Comparison of ENCODE assay signal across 13 mouse cellular contexts in genomic region chr1:190761786-190762185, GRCm38 (mm10).
DNase-seq lines count a peak whose midpoint lies in the region; ATAC-seq and TF ChIP-seq lines count a peak whose summit lies in the region.
"Had no signal": no experiment of that assay in that cellular context is flagged by ENCODE, and none has a peak within 500 bp of the region (broad histone marks: within the 10 kb centered on the region; RNA-seq: fewer than 3 reads in every experiment).

No protein-coding gene starts in this region.

- no peak overlapping the region for H3K27ac ChIP-seq in forebrain, postnatal 0 days (ENCODE audit: low read depth, low read length)
- H3K27ac ChIP-seq in forebrain, embryonic 15.5 days (replicated peaks), result no peak overlapping the region
- H3K27ac ChIP-seq: limb, embryonic 12.5 days; midbrain, embryonic 12.5 days had no signal

- 38% methylated on average over 5 of the region's 5 CpGs for WGBS in forebrain, postnatal 0 days
- WGBS in forebrain, embryonic 15.5 days, result 28% methylated on average over 4 of the region's 5 CpGs

- DNase-seq in forebrain, postnatal 0 days, result peak; percentile 32
- peak; percentile 22 for DNase-seq in left cerebral cortex, postnatal 4 days
- no peak for DNase-seq in left cerebral cortex, adult 18-20 months (ENCODE audit: low spot score in 2 of 2)
- DNase-seq in Muller cell, postnatal 12 days (ENCODE audit: inconsistent ontology term), result peak; percentile 9
- DNase-seq in heart, postnatal 10 days, result peak; percentile 10 to 12
- DNase-seq in urinary bladder, postnatal 36 days (ENCODE audit: low spot score in 2 of 2), result no peak
- no peak for DNase-seq in urinary bladder, adult 2 months (ENCODE audit: low spot score)
- DNase-seq: kidney, adult 2 months; right cerebral cortex, postnatal 25 days; thymus, adult 2 months had no signal

- ATAC-seq in forebrain, postnatal 0 days, result peak; percentile 47; the same call in 1 of the 2 replicates
- ATAC-seq in forebrain, embryonic 15.5 days (replicated peaks), result no peak

- no peaks in the 10 kb centered on the region for H3K27me3 ChIP-seq in forebrain, postnatal 0 days (ENCODE audit: insufficient read depth, low read length)
- no peaks in the 10 kb centered on the region for H3K27me3 ChIP-seq in forebrain, embryonic 15.5 days
- H3K27me3 ChIP-seq: limb, embryonic 12.5 days had no signal

- no peak overlapping the region for H3K4me3 ChIP-seq in forebrain, postnatal 0 days (ENCODE audit: low read depth, low read length)
- H3K4me3 ChIP-seq in forebrain, embryonic 15.5 days, result no peak overlapping the region
- H3K4me3 ChIP-seq: limb, embryonic 12.5 days; midbrain, embryonic 12.5 days had no signal

- H3K9ac ChIP-seq in forebrain, postnatal 0 days, result no peak overlapping the region
- no peak overlapping the region for H3K9ac ChIP-seq in forebrain, embryonic 15.5 days (replicated peaks)
- H3K9ac ChIP-seq: limb, embryonic 12.5 days; midbrain, embryonic 12.5 days had no signal

- no peaks in the 10 kb centered on the region for H3K4me1 ChIP-seq in forebrain, postnatal 0 days (ENCODE audit: insufficient read depth)
- peaks cover 11% of the 10 kb centered on the region for H3K4me1 ChIP-seq in forebrain, embryonic 15.5 days
- H3K4me1 ChIP-seq: limb, embryonic 12.5 days had no signal

- intact Hi-C loops in left cerebral cortex, postnatal 4 days (cut with DNase I), result no loop called here
- intact Hi-C loops in heart, postnatal 10 days (cut with DNase I), result no loop called here

- peak; percentile 64 for TF ChIP-seq CTCF in forebrain, postnatal 0 days (IDR thresholded peaks at IDR 0.05; ENCODE audit: low read depth)

- H3K9me3 ChIP-seq in forebrain, postnatal 0 days (ENCODE audit: low read length), result no peaks in the 10 kb centered on the region
- H3K9me3 ChIP-seq in forebrain, embryonic 15.5 days, result no peaks in the 10 kb centered on the region
- H3K9me3 ChIP-seq: limb, embryonic 12.5 days had no signal

- H3K36me3 ChIP-seq in forebrain, postnatal 0 days (ENCODE audit: insufficient read depth), result no peaks in the 10 kb centered on the region
- H3K36me3 ChIP-seq in forebrain, embryonic 15.5 days, result no peaks in the 10 kb centered on the region
- H3K36me3 ChIP-seq: limb, embryonic 12.5 days; midbrain, embryonic 12.5 days had no signal

- H3K4me2 ChIP-seq in forebrain, postnatal 0 days (ENCODE audit: low read depth), result no peak overlapping the region
- H3K4me2 ChIP-seq in forebrain, embryonic 15.5 days (replicated peaks), result no peak overlapping the region
- H3K4me2 ChIP-seq: limb, embryonic 12.5 days; midbrain, embryonic 12.5 days had no signal

Comparison
In these comparisons a context has a peak if more than half of its experiments do, and no peak if none do; other contexts are left out.
1. DNase-seq: peak in forebrain, postnatal 0 days (single experiment), left cerebral cortex, postnatal 4 days (single experiment), Muller cell, postnatal 12 days (single experiment) and heart, postnatal 10 days (2 of 2); none in left cerebral cortex, adult 18-20 months (0 of 2), urinary bladder, postnatal 36 days (0 of 2) and urinary bladder, adult 2 months (single experiment).